Mouse (Mus musculus): Measurements from ENCODE around the gene Tob1.
A peak's percentile ranks its signal among the peaks of the same experiment; 100 is the strongest.

DNA sequence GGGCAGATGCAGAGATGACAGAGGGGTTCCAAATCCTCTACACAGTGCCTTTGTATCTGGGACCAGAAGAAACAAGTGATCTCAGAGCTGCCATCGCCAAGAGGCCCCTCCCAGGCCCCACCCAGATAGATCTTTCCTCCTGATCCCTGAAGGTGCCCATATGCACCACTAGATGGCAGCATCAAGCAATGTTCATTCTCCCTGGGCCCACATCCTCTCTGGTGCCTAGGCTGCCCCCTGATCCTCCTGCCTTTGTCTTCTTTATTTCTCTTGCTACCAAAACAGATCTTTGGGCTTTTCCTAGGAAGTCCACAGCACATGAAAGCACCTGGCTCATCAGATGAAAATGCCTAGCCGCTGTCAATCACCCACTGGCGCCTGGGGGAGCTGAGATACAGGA, 24.8 kb downstream of the Tob1 start:
- TF ChIP-seq CTCF (IDR thresholded peaks at IDR 0.05; ENCODE audit: extremely low read depth, insufficient read depth, low read length) (peak; percentile 91), POLR2A (IDR thresholded peaks at IDR 0.05; ENCODE audit: extremely low read depth, insufficient read depth, low read length) (no peak)

Measured in cortical plate, adult 2 months (tissue).